Mouse (Mus musculus): ENCODE measurements around the gene Vegfa.

Vegfa gene

GRCm38 (mm10) chr17:46025927-46026668 is 6.1 kb downstream of the Vegfa start:
- DNase-seq (ENCODE audit: low read depth, low spot score): no peak

- DNase-seq (ENCODE audit: low read depth, low spot score): no peak
Measured at GRCm38 (mm10) chr17:46025207-46025606, 7.0 kb downstream of the Vegfa start.

- DNase-seq (ENCODE audit: low read depth, low spot score): no peak
Measured at GRCm38 (mm10) chr17:46024192-46024591, 8.0 kb downstream of the Vegfa start.

- no peak for DNase-seq (ENCODE audit: low read depth, low spot score)
Measured at GRCm38 (mm10) chr17:46023572-46023971, 8.6 kb downstream of the Vegfa start.

- no peak for DNase-seq (ENCODE audit: low read depth, low spot score)
Measured at GRCm38 (mm10) chr17:46022934-46023333, 9.2 kb downstream of the Vegfa start.

GRCm38 (mm10) chr17:46022427-46022826 is 9.7 kb downstream of the Vegfa start:
- DNase-seq (ENCODE audit: low read depth, low spot score): no peak

GRCm38 (mm10) chr17:46021760-46022159 is 10.4 kb downstream of the Vegfa start:
- DNase-seq (ENCODE audit: low read depth, low spot score): no peak

GRCm38 (mm10) chr17:46021173-46021572 is 11.0 kb downstream of the Vegfa start:
- no peak for DNase-seq (ENCODE audit: low read depth, low spot score)

GRCm38 (mm10) chr17:46020579-46020978 is 11.6 kb downstream of the Vegfa start:
- no peak for DNase-seq (ENCODE audit: low read depth, low spot score)

GRCm38 (mm10) chr17:46018736-46019004 is 13.5 kb downstream of the Vegfa start:
- no peak for DNase-seq (ENCODE audit: low read depth, low spot score)

GRCm38 (mm10) chr17:46017946-46018735 is 14.0 kb downstream of the Vegfa start:
- no peak for DNase-seq (ENCODE audit: low read depth, low spot score)

GRCm38 (mm10) chr17:46016617-46017016 is 15.6 kb downstream of the Vegfa start:
- DNase-seq (ENCODE audit: low read depth, low spot score): no peak

GRCm38 (mm10) chr17:46015967-46016366 is 16.2 kb downstream of the Vegfa start:
- no peak for DNase-seq (ENCODE audit: low read depth, low spot score)

- no peak for DNase-seq (ENCODE audit: low read depth, low spot score)
Measured at GRCm38 (mm10) chr17:46014935-46015334, 17.2 kb downstream of the Vegfa start.

- DNase-seq (ENCODE audit: low read depth, low spot score): no peak
Measured at GRCm38 (mm10) chr17:46013549-46013948, 18.6 kb downstream of the Vegfa start.

GRCm38 (mm10) chr17:46012211-46012610 is 20.0 kb downstream of the Vegfa start:
- DNase-seq (ENCODE audit: low read depth, low spot score): no peak

- DNase-seq (ENCODE audit: low read depth, low spot score): no peak
Measured at GRCm38 (mm10) chr17:46010462-46010861, 21.7 kb downstream of the Vegfa start.

GRCm38 (mm10) chr17:46009182-46009581 is 23.0 kb downstream of the Vegfa start:
- no peak for DNase-seq (ENCODE audit: low read depth, low spot score)

GRCm38 (mm10) chr17:46005458-46005857 is 26.7 kb downstream of the Vegfa start:
- DNase-seq (ENCODE audit: low read depth, low spot score): no peak

- no peak for DNase-seq (ENCODE audit: low read depth, low spot score)
Measured at GRCm38 (mm10) chr17:46004482-46004881, 27.7 kb downstream of the Vegfa start.

- no peak for DNase-seq (ENCODE audit: low read depth, low spot score)
Measured at GRCm38 (mm10) chr17:46003717-46004481, 28.3 kb downstream of the Vegfa start.

- DNase-seq (ENCODE audit: low read depth, low spot score): no peak
Measured at GRCm38 (mm10) chr17:45999366-45999940, 32.7 kb downstream of the Vegfa start.

All from mesoderm, embryonic 11.5 days (tissue).